Mouse (Mus musculus) G1E (cell line): ENCODE data around the gene Rftn2. TPM values are rescaled to one million over a fixed set of nuclear protein-coding genes. Genes with fewer than 3 reads are reported as not detected.
A peak's percentile ranks its signal among the peaks of the same experiment; 100 is the strongest.
"Not testable (repeated sequence)": the region's sequence is repeated elsewhere in the genome, so short reads cannot be mapped to it uniquely, and the experiment has no call there.

Source experiments
- ATAC-seq: 2 replicates; pipeline ENCODE4 v1.8.0; 2016; ENCODE audit warnings: mild to moderate bottlenecking; ENCODE audit not compliant: insufficient number of reproducible peaks, poor library complexity, low FRiP score, severe bottlenecking; ENCODE audit errors: extremely low read depth
- DNase-seq: peaks from one replicate; pipeline ENCODE4 v3.0.0; 2012; ENCODE audit warnings: low spot score
- H3K27me3 ChIP-seq: 2 replicates; pipeline ENCODE4 v1.6.1; 2012; ENCODE audit warnings: mild to moderate bottlenecking, low read length, inconsistent platforms; ENCODE audit not compliant: insufficient read depth
- H3K36me3 ChIP-seq: replicated peaks from 2 replicates; pipeline ENCODE3; 2012; ENCODE audit warnings: mild to moderate bottlenecking, inconsistent platforms
- H3K4me1 ChIP-seq: 2 replicates; pipeline ENCODE4 v1.6.1; 2012; ENCODE audit warnings: low read depth, low read length, inconsistent platforms, mixed read lengths; ENCODE audit not compliant: insufficient read depth
- H3K4me3 ChIP-seq: 2 replicates; pipeline ENCODE4 v1.5.1; 2012; ENCODE audit warnings: low read depth, mild to moderate bottlenecking, inconsistent platforms, low read length, moderate library complexity, mixed read lengths
- H3K9me3 ChIP-seq: replicated peaks from 2 replicates; pipeline ENCODE4 v1.6.1; 2012; ENCODE audit warnings: inconsistent platforms
- CTCF ChIP-seq: IDR thresholded peaks from 2 replicates; pipeline ENCODE4 v1.5.1; 2012; ENCODE audit warnings: low read depth, low read length, inconsistent platforms, mixed read lengths
- GATA1 ChIP-seq: IDR thresholded peaks from 2 replicates; pipeline ENCODE4 v1.6.1; 2012; ENCODE audit warnings: borderline replicate concordance, low read length, inconsistent platforms, mixed read lengths
- GATA2 ChIP-seq: IDR thresholded peaks from 2 replicates; pipeline ENCODE4 v1.6.1; 2012; ENCODE audit warnings: low read depth, low read length, inconsistent platforms, borderline replicate concordance
- POLR2AphosphoS5 ChIP-seq: IDR thresholded peaks from 2 replicates; pipeline ENCODE4 v1.6.1; 2012; ENCODE audit warnings: low read depth, low read length, inconsistent platforms; ENCODE audit not compliant: insufficient replicate concordance
- TAL1 ChIP-seq: conservative IDR thresholded peaks from 2 replicates; pipeline ENCODE4 v1.6.1; 2012; ENCODE audit warnings: low read depth, low read length, inconsistent platforms, mixed read lengths
- polyA plus RNA-seq: library from polyadenylated mRNA; stranded (reverse); fragments of >175 nt; gene quantifications from 2 replicates; pipeline ENCODE4 v1.2.3, GENCODE M21; 2012
- total RNA-seq, 2 experiments: library from RNA; stranded (forward) in 1 of 2; stranded (reverse) in 1 of 2; fragments of 200-1000 nt in 1 of 2; fragments of >200 nt in 1 of 2; fragmentation: Nextera tagmentation in 1 of 2; gene quantifications; 2 replicates each; pipeline ENCODE4 v1.2.3; 2014 to 2017

Gene Rftn2
- total and polyA plus RNA-seq, 3 experiments, result 0.08 to 3.2 (median 2.5) TPM

- Histone ChIP-seq H3K9me3 (no peaks in the 10 kb centered on the region), H3K36me3 (peaks cover 13% of the 10 kb centered on the region), H3K4me1 (peaks cover 33% of the 10 kb centered on the region), H3K4me3 (no peak overlapping the region), H3K27me3 (no peaks in the 10 kb centered on the region)
- ATAC-seq (no peak), DNase-seq (peak; percentile 10)
- TF ChIP-seq GATA1, result no peak
- no peak for TF ChIP-seq CTCF
- TF ChIP-seq GATA2, result no peak
- TF ChIP-seq POLR2AphosphoS5, result no peak
- TF ChIP-seq TAL1, result no peak
These were observed 96.9 kb downstream of the Rftn2 start for GRCm38 (mm10) chr1:55129716-55130115.

GRCm38 (mm10) chr1:55124136-55124535 is 102.4 kb downstream of the Rftn2 start:
- H3K9me3 ChIP-seq, H3K4me1 ChIP-seq, ATAC-seq: not testable (repeated sequence)

DNA sequence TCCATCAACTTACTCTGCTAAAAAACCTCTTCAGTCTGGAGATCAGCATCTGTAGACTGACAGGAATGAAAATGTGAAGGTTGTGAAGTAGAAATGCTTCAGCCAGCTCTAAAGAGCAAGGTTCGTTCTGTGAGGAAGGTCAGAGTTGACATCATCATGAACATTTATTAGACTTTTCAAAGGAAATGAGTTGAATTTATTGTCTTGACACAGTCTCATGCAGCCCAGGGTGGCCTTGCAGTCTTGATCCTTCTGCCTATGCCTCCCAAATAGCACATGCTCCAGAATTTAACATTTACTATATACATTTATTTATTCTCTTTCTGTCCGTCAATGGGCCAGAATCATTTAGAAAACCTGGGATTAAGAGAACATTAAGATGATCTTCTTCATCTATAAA is 103.0 kb downstream of the Rftn2 start:
- DNase-seq, result no peak
- H3K4me1 ChIP-seq, result peaks cover 2% of the 10 kb centered on the region; the same call in 1 of the 2 replicates
- peaks cover 14% of the 10 kb centered on the region for H3K27me3 ChIP-seq
- no peak for ATAC-seq
- no peak for TF ChIP-seq GATA1
- TF ChIP-seq POLR2AphosphoS5, result no peak
- no peak for TF ChIP-seq TAL1
- no peak for TF ChIP-seq GATA2
- TF ChIP-seq CTCF, result no peak
- H3K4me3 ChIP-seq, result no peak overlapping the region
- H3K9me3 ChIP-seq, result peaks cover 5% of the 10 kb centered on the region
- no peaks in the 10 kb centered on the region for H3K36me3 ChIP-seq

More at GRCm38 (mm10) chr1:55124136-55124535, 102.4 kb downstream of the Rftn2 start:
- DNase-seq, H3K36me3 ChIP-seq, H3K4me3 ChIP-seq: not testable (repeated sequence)
- H3K27me3 ChIP-seq, result peaks cover 14% of the 10 kb centered on the region

DNA sequence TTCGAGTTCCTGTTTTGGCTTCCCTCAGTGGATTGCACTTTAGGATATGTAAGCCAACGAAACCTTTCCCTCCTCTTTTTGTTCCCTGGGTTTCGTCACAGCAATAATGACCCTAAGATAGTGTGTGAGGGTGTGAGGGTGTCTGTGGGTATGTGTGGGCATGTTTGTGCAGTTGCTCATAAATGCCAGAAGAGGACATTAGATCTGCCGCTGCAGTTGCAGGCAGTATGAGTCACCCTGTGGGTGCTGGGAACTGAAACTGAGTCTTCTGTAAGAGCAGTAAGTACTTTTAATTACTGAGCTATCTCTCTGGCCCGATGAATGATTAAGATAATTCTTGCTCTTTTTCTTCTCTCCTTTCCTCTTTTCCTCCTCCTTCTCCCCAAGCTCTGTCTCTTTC is 103.5 kb downstream of the Rftn2 start:
- Histone ChIP-seq H3K9me3 (peaks cover 5% of the 10 kb centered on the region), H3K4me1 (no peaks in the 10 kb centered on the region; the same call in 1 of the 2 replicates), H3K4me3 (no peak overlapping the region), H3K27me3 (peaks cover 14% of the 10 kb centered on the region), H3K36me3 (no peaks in the 10 kb centered on the region)
- TF ChIP-seq POLR2AphosphoS5 (no peak), CTCF (no peak), TAL1 (no peak), GATA2 (no peak), GATA1 (no peak)
- no peak for DNase-seq
- ATAC-seq, result no peak

Other genes starting within 250 kb of the Rftn2 start
- 522 and 578 TPM in 2 replicates for gene Sf3b1, start 199.3 kb downstream of the Rftn2 start, total RNA-seq (2014; fragmentation: Nextera tagmentation)
- gene Sf3b1, start 199.3 kb downstream of the Rftn2 start, total RNA-seq (2017), result 670 and 758 TPM in 2 replicates
- gene Sf3b1, start 199.3 kb downstream of the Rftn2 start, polyA plus RNA-seq, result 31.8 and 35.3 TPM in 2 replicates
- 29.8 and 50.3 TPM in 2 replicates for gene Coq10b, start 174.0 kb downstream of the Rftn2 start, total RNA-seq (2014; fragmentation: Nextera tagmentation)
- 36.2 and 48.2 TPM in 2 replicates for gene Coq10b, start 174.0 kb downstream of the Rftn2 start, total RNA-seq (2017)
- 3.6 and 4.7 TPM in 2 replicates for gene Coq10b, start 174.0 kb downstream of the Rftn2 start, polyA plus RNA-seq
- gene Hspe1, start 138.7 kb downstream of the Rftn2 start, total RNA-seq (2014; fragmentation: Nextera tagmentation), result 166 and 187 TPM in 2 replicates
- gene Hspe1, start 138.7 kb downstream of the Rftn2 start, total RNA-seq (2017), result 638 and 797 TPM in 2 replicates
- gene Hspe1, start 138.7 kb downstream of the Rftn2 start, polyA plus RNA-seq, result 121 and 163 TPM in 2 replicates
- 273 and 291 TPM in 2 replicates for gene Hspd1, start 138.5 kb downstream of the Rftn2 start, total RNA-seq (2014; fragmentation: Nextera tagmentation)
- 690 and 812 TPM in 2 replicates for gene Hspd1, start 138.5 kb downstream of the Rftn2 start, total RNA-seq (2017)
- 89.2 and 116 TPM in 2 replicates for gene Hspd1, start 138.5 kb downstream of the Rftn2 start, polyA plus RNA-seq
- 65.2 and 69.4 TPM in 2 replicates for gene Mob4, start 95.6 kb downstream of the Rftn2 start, total RNA-seq (2014; fragmentation: Nextera tagmentation)
- gene Mob4, start 95.6 kb downstream of the Rftn2 start, total RNA-seq (2017), result 98.7 and 124 TPM in 2 replicates
- gene Mob4, start 95.6 kb downstream of the Rftn2 start, polyA plus RNA-seq, result 7.7 TPM in 2 replicates
- gene Mars2, start 10.4 kb upstream of the Rftn2 start, total RNA-seq (2014; fragmentation: Nextera tagmentation), result 9.6 and 12.0 TPM in 2 replicates
- gene Mars2, start 10.4 kb upstream of the Rftn2 start, total RNA-seq (2017), result 12.4 and 13.3 TPM in 2 replicates
- gene Mars2, start 10.4 kb upstream of the Rftn2 start, polyA plus RNA-seq, result 3.3 and 3.8 TPM in 2 replicates
- gene Boll, start 136.7 kb upstream of the Rftn2 start, total RNA-seq (2014; fragmentation: Nextera tagmentation), result not detected in 2 replicates
- 0.16 TPM in 1 of 2 replicates, not detected in the other for gene Boll, start 136.7 kb upstream of the Rftn2 start, total RNA-seq (2017)
- gene Boll, start 136.7 kb upstream of the Rftn2 start, polyA plus RNA-seq, result not detected in 2 replicates
- gene Plcl1, start 179.1 kb upstream of the Rftn2 start, total RNA-seq (2014; fragmentation: Nextera tagmentation), result not detected in 2 replicates
- gene Plcl1, start 179.1 kb upstream of the Rftn2 start, total RNA-seq (2017), result under 0.01 and 0.05 TPM in 2 replicates
- gene Plcl1, start 179.1 kb upstream of the Rftn2 start, polyA plus RNA-seq, result not detected in 2 replicates